Mouse (Mus musculus) heart, postnatal 36 days (tissue): ENCODE results near the gene Olfr1009. TPM values are rescaled to one million over a fixed set of nuclear protein-coding genes. Genes with fewer than 3 reads are reported as not detected.
"Not testable (repeated sequence)": the region's sequence is repeated elsewhere in the genome, so short reads cannot be mapped to it uniquely, and the experiment has no call there.

ENCODE experiments used
- DNase-seq, 2 experiments: peaks; one replicate each; pipeline ENCODE4 v3.0.0; 2021 to 2022
- intact Hi-C: fragments of 180-260 bp; cut with DNase I; formaldehyde crosslinking; loops from one replicate; pipeline ENCODE4 v1.15.1; 2025
- total RNA-seq, 2 experiments: library from RNA; stranded (reverse); gene quantifications; 2 replicates each; pipeline ENCODE4 v1.2.3; 2021

Gene Olfr1009
- not detected for total RNA-seq

GRCm38 (mm10) chr2:85715119-85715518 is at the start of gene Olfr1009:
TSS of gene Olfr1009 (plus strand) at chr2:85715419.
- intact Hi-C loops = no loop called here
- no peak for DNase-seq

DNA sequence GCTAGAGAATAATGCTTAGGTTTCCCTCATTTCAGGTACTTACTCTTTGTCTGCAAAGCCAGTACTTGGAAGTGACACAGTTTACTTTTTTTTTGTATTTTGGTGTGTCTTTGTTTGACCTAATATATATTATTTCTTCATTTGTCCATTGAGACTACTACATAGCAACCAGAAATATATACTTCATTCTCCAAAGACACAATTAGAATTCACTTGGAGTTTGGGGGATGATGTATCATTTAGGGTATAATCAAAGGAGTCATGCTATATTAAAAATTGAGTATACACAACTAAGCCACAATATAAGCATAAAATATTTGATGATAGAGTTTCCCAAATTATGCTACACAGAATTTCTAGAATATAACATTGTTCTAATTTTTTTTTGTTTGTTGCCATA is 36.6 kb upstream of the Olfr1009 start, which contains the start of gene Olfr1006:
TSS of gene Olfr1006 (minus strand) at position 101 of the 400 bp plus-strand sequence.
- no peak for DNase-seq
- intact Hi-C loops = no loop called here

DNA sequence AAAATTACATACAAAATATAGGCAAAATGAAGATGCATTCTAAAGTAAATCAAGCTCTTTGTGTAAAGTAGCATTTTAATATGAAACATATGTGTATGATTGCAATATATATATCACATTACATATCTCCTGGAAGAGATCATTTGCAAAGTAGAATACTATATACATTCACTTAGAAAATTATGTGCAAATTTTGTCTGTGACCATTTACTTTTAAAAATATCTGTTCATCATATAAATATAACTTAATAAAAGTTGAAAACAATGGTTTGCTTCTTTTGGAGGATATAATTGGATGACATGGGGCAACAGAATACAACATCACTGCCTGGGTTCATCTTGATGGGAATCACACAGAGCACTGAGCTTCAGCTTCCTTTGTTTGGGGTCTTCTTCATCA is 26.1 kb upstream of the Olfr1009 start, which contains the start of gene Olfr1008:
TSS of gene Olfr1008 (plus strand) at position 301 of the 400 bp plus-strand sequence.
- intact Hi-C loops = no loop called here
- no peak for DNase-seq

GRCm38 (mm10) chr2:85710680-85711079 is 4.5 kb upstream of the Olfr1009 start:
- DNase-seq, intact Hi-C loops: not testable (repeated sequence)

- DNase-seq = no peak
- intact Hi-C loops = no loop called here
Observed at GRCm38 (mm10) chr2:85711159-85711558, 4.1 kb upstream of the Olfr1009 start.

GRCm38 (mm10) chr2:85725793-85726192 is 10.6 kb downstream of the Olfr1009 start:
- intact Hi-C loops = loop anchor here (1.0 to 5.0 kb wide), 2 partner anchors 603 to 739 kb away; no protein-coding TSS in a partner anchor

GRCm38 (mm10) chr2:85753822-85754221 is 38.6 kb downstream of the Olfr1009 start:
- intact Hi-C loops = no loop called here
- no peak for DNase-seq

More at GRCm38 (mm10) chr2:85725793-85726192, 10.6 kb downstream of the Olfr1009 start:
- DNase-seq = peak in 1 of 2 experiments; percentile 9

- no peak for DNase-seq
- intact Hi-C loops = no loop called here
Observed at GRCm38 (mm10) chr2:85762666-85763065, 47.4 kb downstream of the Olfr1009 start, which contains the start of gene Olfr1012. TSS of gene Olfr1012 (minus strand) at chr2:85762766.

DNA sequence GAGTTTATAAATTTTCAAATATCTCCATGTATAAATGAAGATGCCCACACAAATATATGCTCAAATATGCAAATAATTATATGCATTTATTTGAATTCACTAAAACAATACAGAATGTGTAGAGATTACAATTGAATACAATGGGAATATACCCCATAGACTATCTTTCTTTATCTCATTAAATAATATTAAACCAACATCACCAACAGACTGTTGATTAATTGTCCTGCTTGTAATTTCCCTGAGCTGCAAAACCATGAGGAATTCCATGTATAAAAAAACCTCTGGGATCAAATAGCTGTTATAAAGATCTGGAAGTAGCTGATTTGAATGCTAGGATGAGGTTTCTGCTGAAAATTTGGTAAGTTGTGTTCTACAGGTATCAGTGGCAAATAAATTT is 51.6 kb downstream of the Olfr1009 start, which contains the start of gene Olfr1013:
TSS of gene Olfr1013 (plus strand) at position 301 of the 400 bp plus-strand sequence.
- intact Hi-C loops = no loop called here
- no peak for DNase-seq

GRCm38 (mm10) chr2:85772413-85772812 is 57.2 kb downstream of the Olfr1009 start, which contains the start of gene Olfr1014:
TSS of gene Olfr1014 (plus strand) at chr2:85772713.
- intact Hi-C loops = no loop called here
- DNase-seq = no peak

Other genes with a start within 250 kb of the Olfr1009 start
- gene 4833423E24Rik, start 196.4 kb upstream of the Olfr1009 start, total RNA-seq = not detected
- not detected for gene Olfr996, start 136.2 kb upstream of the Olfr1009 start, total RNA-seq
- gene Olfr998, start 126.5 kb upstream of the Olfr1009 start, total RNA-seq = not detected
- gene Olfr1000, start 103.5 kb upstream of the Olfr1009 start, total RNA-seq = not detected
- gene Olfr1002, start 64.7 kb upstream of the Olfr1009 start, total RNA-seq = not detected
- not detected for gene Olfr154, start 51.0 kb upstream of the Olfr1009 start, total RNA-seq
- gene Olfr1006, start 36.7 kb upstream of the Olfr1009 start, total RNA-seq = not detected
- gene Olfr1008, start 26.0 kb upstream of the Olfr1009 start, total RNA-seq = not detected
- not detected for gene Olfr1012, start 47.3 kb downstream of the Olfr1009 start, total RNA-seq
- gene Olfr1013, start 51.7 kb downstream of the Olfr1009 start, total RNA-seq = not detected
- gene Olfr1014, start 57.3 kb downstream of the Olfr1009 start, total RNA-seq = not detected
- not detected for gene Olfr1015, start 66.6 kb downstream of the Olfr1009 start, total RNA-seq
- not detected for gene Olfr1016, start 87.1 kb downstream of the Olfr1009 start, total RNA-seq
- not detected for gene Olfr1018, start 103.1 kb downstream of the Olfr1009 start, total RNA-seq
- not detected for gene Olfr1019, start 130.1 kb downstream of the Olfr1009 start, total RNA-seq
- gene Olfr1020, start 131.6 kb downstream of the Olfr1009 start, total RNA-seq = not detected
- gene Olfr1022, start 153.2 kb downstream of the Olfr1009 start, total RNA-seq = not detected
- gene Olfr1023, start 170.2 kb downstream of the Olfr1009 start, total RNA-seq = not detected
- gene Olfr1024, start 189.6 kb downstream of the Olfr1009 start, total RNA-seq = not detected
- not detected for gene Olfr1025-ps1, start 199.8 kb downstream of the Olfr1009 start, total RNA-seq
- gene Olfr1026, start 206.1 kb downstream of the Olfr1009 start, total RNA-seq = not detected
- not detected for gene Olfr1028, start 235.0 kb downstream of the Olfr1009 start, total RNA-seq